In genomic region chr3:155944042-155944735, GRCm38 (mm10) we compare ENCODE assay signal across 22 mouse cellular contexts.
DNase-seq lines count a peak whose midpoint lies in the region; ATAC-seq and TF ChIP-seq lines count a peak whose summit lies in the region.
"Had no signal": no experiment of that assay in that cellular context is flagged by ENCODE, and none has a peak within 500 bp of the region (broad histone marks: within the 10 kb centered on the region; RNA-seq: fewer than 3 reads in every experiment).

No protein-coding gene starts in this region.

- WGBS in embryonic facial prominence, embryonic 14.5 days: 61% methylated on average over 2 of the region's 2 CpGs
- WGBS in embryonic facial prominence, embryonic 10.5 days: 73% methylated on average over 2 of the region's 2 CpGs
- WGBS in stomach, embryonic 14.5 days: 38% methylated on average over 2 of the region's 2 CpGs
- 22% methylated on average over 2 of the region's 2 CpGs for WGBS in stomach, postnatal 0 days
- 32% methylated on average over 2 of the region's 2 CpGs for WGBS in stomach, embryonic 15.5 days

- H3K4me3 ChIP-seq in embryonic facial prominence, embryonic 14.5 days (ENCODE audit: low read depth, low read length): no peak overlapping the region
- H3K4me3 ChIP-seq in embryonic facial prominence, embryonic 10.5 days: no peak overlapping the region
- H3K4me3 ChIP-seq in stomach, embryonic 14.5 days (ENCODE audit: low read depth, low read length): no peak overlapping the region
- H3K4me3 ChIP-seq in stomach, postnatal 0 days (ENCODE audit: low read depth, low read length): no peak overlapping the region
- no peak overlapping the region for H3K4me3 ChIP-seq in stomach, embryonic 15.5 days (replicated peaks)
- H3K4me3 ChIP-seq: embryonic facial prominence, embryonic 13.5 days; gastrocnemius, adult 2 months; hindbrain, embryonic 12.5 days; hindbrain, embryonic 15.5 days had no signal

- ATAC-seq in embryonic facial prominence, embryonic 14.5 days (ENCODE audit: low read depth): no peak
- peak; percentile 58; the same call in 1 of the 2 replicates for ATAC-seq in stomach, embryonic 14.5 days (ENCODE audit: insufficient number of reproducible peaks, insufficient read depth, low FRiP score, low read depth)
- no peak for ATAC-seq in stomach, postnatal 0 days (ENCODE audit: low FRiP score, low TSS enrichment)
- ATAC-seq in stomach, embryonic 15.5 days (ENCODE audit: insufficient read depth, low FRiP score, low read depth): peak; percentile 47
- ATAC-seq: forebrain, embryonic 14.5 days; forebrain, postnatal 0 days; Patski had no signal

- H3K27me3 ChIP-seq in embryonic facial prominence, embryonic 14.5 days (replicated peaks; ENCODE audit: control insufficient read depth, insufficient read depth, low read length): no peaks in the 10 kb centered on the region
- no peaks in the 10 kb centered on the region for H3K27me3 ChIP-seq in embryonic facial prominence, embryonic 10.5 days (replicated peaks; ENCODE audit: low read depth, poor library complexity, severe bottlenecking)
- H3K27me3 ChIP-seq in stomach, embryonic 14.5 days (ENCODE audit: control insufficient read depth, insufficient read depth, low read length): no peaks in the 10 kb centered on the region
- H3K27me3 ChIP-seq in stomach, postnatal 0 days (ENCODE audit: control insufficient read depth, insufficient read depth, low read length): no peaks in the 10 kb centered on the region
- no peaks in the 10 kb centered on the region for H3K27me3 ChIP-seq in stomach, embryonic 15.5 days (replicated peaks)
- H3K27me3 ChIP-seq: embryonic facial prominence, embryonic 13.5 days; hindbrain, embryonic 12.5 days; hindbrain, embryonic 15.5 days; Patski had no signal

- no peak overlapping the region for H3K9ac ChIP-seq in embryonic facial prominence, embryonic 14.5 days (ENCODE audit: low read depth, low read length)
- H3K9ac ChIP-seq in stomach, embryonic 14.5 days (replicated peaks; ENCODE audit: low read depth, low read length): no peak overlapping the region
- H3K9ac ChIP-seq in stomach, postnatal 0 days (ENCODE audit: low read length): no peak overlapping the region
- no peak overlapping the region for H3K9ac ChIP-seq in stomach, embryonic 15.5 days
- H3K9ac ChIP-seq: embryonic facial prominence, embryonic 13.5 days; forebrain, postnatal 0 days; hindbrain, embryonic 12.5 days; hindbrain, embryonic 15.5 days had no signal

- H3K36me3 ChIP-seq in embryonic facial prominence, embryonic 14.5 days (ENCODE audit: control insufficient read depth, insufficient read depth, low read length): no peaks in the 10 kb centered on the region
- no peaks in the 10 kb centered on the region for H3K36me3 ChIP-seq in embryonic facial prominence, embryonic 10.5 days (replicated peaks)
- no peaks in the 10 kb centered on the region for H3K36me3 ChIP-seq in stomach, embryonic 14.5 days (ENCODE audit: control insufficient read depth, insufficient read depth, low read length)
- no peaks in the 10 kb centered on the region for H3K36me3 ChIP-seq in stomach, postnatal 0 days (ENCODE audit: control insufficient read depth, insufficient read depth, low read length)
- no peaks in the 10 kb centered on the region for H3K36me3 ChIP-seq in stomach, embryonic 15.5 days
- H3K36me3 ChIP-seq: embryonic facial prominence, embryonic 13.5 days; hindbrain, embryonic 12.5 days; hindbrain, embryonic 15.5 days had no signal

- no peak for TF ChIP-seq EP300 in stomach, postnatal 0 days (optimal IDR thresholded peaks at IDR 0.05)

- H3K9me3 ChIP-seq in embryonic facial prominence, embryonic 14.5 days (ENCODE audit: control insufficient read depth, low read length): no peaks in the 10 kb centered on the region
- H3K9me3 ChIP-seq in embryonic facial prominence, embryonic 10.5 days: no peaks in the 10 kb centered on the region
- H3K9me3 ChIP-seq in stomach, embryonic 14.5 days (ENCODE audit: control insufficient read depth, low read depth, low read length): no peaks in the 10 kb centered on the region
- no peaks in the 10 kb centered on the region for H3K9me3 ChIP-seq in stomach, postnatal 0 days (ENCODE audit: control insufficient read depth, low read length)
- no peaks in the 10 kb centered on the region for H3K9me3 ChIP-seq in stomach, embryonic 15.5 days
- H3K9me3 ChIP-seq: embryonic facial prominence, embryonic 13.5 days; hindbrain, embryonic 12.5 days; hindbrain, embryonic 15.5 days had no signal

- no peaks in the 10 kb centered on the region for H3K4me1 ChIP-seq in embryonic facial prominence, embryonic 14.5 days (ENCODE audit: control insufficient read depth, insufficient read depth, low read length)
- no peaks in the 10 kb centered on the region for H3K4me1 ChIP-seq in embryonic facial prominence, embryonic 10.5 days
- no peaks in the 10 kb centered on the region for H3K4me1 ChIP-seq in stomach, embryonic 14.5 days (ENCODE audit: control insufficient read depth, insufficient read depth, low read length)
- H3K4me1 ChIP-seq in stomach, postnatal 0 days (replicated peaks; ENCODE audit: control insufficient read depth, insufficient read depth): no peaks in the 10 kb centered on the region
- H3K4me1 ChIP-seq in stomach, embryonic 15.5 days: no peaks in the 10 kb centered on the region
- H3K4me1 ChIP-seq: embryonic facial prominence, embryonic 13.5 days; hindbrain, embryonic 12.5 days; hindbrain, embryonic 15.5 days had no signal

- H3K4me2 ChIP-seq in embryonic facial prominence, embryonic 14.5 days (ENCODE audit: low read depth, low read length): no peak overlapping the region
- H3K4me2 ChIP-seq in stomach, embryonic 14.5 days (replicated peaks; ENCODE audit: low read depth, low read length): no peak overlapping the region
- no peak overlapping the region for H3K4me2 ChIP-seq in stomach, postnatal 0 days (replicated peaks; ENCODE audit: low read depth)
- H3K4me2 ChIP-seq in stomach, embryonic 15.5 days: no peak overlapping the region
- H3K4me2 ChIP-seq: embryonic facial prominence, embryonic 13.5 days; heart, embryonic 11.5 days; hindbrain, embryonic 12.5 days; hindbrain, embryonic 15.5 days had no signal

- DNase-seq in embryonic facial prominence, embryonic 14.5 days (ENCODE audit: low spot score): peak; percentile 10
- DNase-seq in embryonic facial prominence, embryonic 10.5 days (ENCODE audit: low spot score): no peak
- no peak for DNase-seq in stomach, postnatal 0 days (ENCODE audit: low spot score)
- DNase-seq in neural tube, embryonic 10.5 days (ENCODE audit: extremely low spot score, low spot score): no peak
- DNase-seq: adrenal gland, postnatal 10 days; adrenal gland, postnatal 36 days; cerebellum, adult 11 months; cerebellum, adult 2 months; cerebellum, adult 9-11 months; cerebellum, postnatal 25 days; forebrain, postnatal 0 days; gastrocnemius, adult 2 months; gastrocnemius, postnatal 14 days; heart, adult 11 months had no signal

- TF ChIP-seq CTCF in stomach, postnatal 0 days (IDR thresholded peaks at IDR 0.05; ENCODE audit: low read depth): no peak

- H3K27ac ChIP-seq in embryonic facial prominence, embryonic 14.5 days (replicated peaks; ENCODE audit: low read depth, low read length): no peak overlapping the region
- H3K27ac ChIP-seq in embryonic facial prominence, embryonic 10.5 days (replicated peaks): no peak overlapping the region
- H3K27ac ChIP-seq in stomach, embryonic 14.5 days (ENCODE audit: low read length): no peak overlapping the region
- no peak overlapping the region for H3K27ac ChIP-seq in stomach, postnatal 0 days (replicated peaks)
- no peak overlapping the region for H3K27ac ChIP-seq in stomach, embryonic 15.5 days
- H3K27ac ChIP-seq: embryonic facial prominence, embryonic 13.5 days; gastrocnemius, adult 2 months; hindbrain, embryonic 12.5 days; hindbrain, embryonic 15.5 days had no signal

Comparison
In these comparisons a context has a peak if more than half of its experiments do, and no peak if none do; other contexts are left out.
1. ATAC-seq: peak in stomach, embryonic 14.5 days (single experiment) and stomach, embryonic 15.5 days (single experiment); none in embryonic facial prominence, embryonic 14.5 days (single experiment) and stomach, postnatal 0 days (single experiment).